Mouse (Mus musculus): ENCODE data around the gene Rnf123. TPM values are rescaled to one million over a fixed set of nuclear protein-coding genes. Genes with fewer than 3 reads are reported as not detected.
A peak's percentile ranks its signal among the peaks of the same experiment; 100 is the strongest.

The Rnf123 gene
- total RNA-seq, 2 experiments from 2014 or later = 29.7 to 75.3 TPM

DNA sequence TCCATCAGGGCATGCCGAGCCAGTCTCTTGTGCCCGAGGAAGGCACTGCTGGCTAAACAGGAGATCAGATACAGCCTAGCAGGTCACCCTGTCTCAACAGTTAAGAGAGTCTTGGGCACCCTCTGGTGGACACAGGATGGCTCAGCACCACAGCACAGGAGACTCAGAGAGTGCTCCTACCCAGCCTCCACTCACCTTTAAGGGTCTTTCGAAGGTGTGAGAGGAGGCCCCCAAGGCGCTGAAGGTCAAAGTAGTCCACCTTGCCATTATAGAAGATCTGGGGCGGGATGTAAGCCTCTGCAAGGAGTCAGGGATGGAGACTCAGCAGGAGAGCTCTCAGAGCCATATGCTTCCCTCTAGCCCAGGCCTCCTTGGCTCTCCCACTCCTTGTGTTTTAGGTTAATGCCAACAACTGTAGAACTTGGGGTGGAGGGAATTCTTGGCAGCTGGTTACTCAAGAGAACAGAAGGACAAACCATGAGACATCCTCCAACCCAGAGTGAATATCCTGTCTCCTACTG, 17.6 kb downstream of the Rnf123 start:
- peak; percentile 70 for ATAC-seq (replicated peaks; ENCODE audit: poor library complexity, severe bottlenecking)

DNA sequence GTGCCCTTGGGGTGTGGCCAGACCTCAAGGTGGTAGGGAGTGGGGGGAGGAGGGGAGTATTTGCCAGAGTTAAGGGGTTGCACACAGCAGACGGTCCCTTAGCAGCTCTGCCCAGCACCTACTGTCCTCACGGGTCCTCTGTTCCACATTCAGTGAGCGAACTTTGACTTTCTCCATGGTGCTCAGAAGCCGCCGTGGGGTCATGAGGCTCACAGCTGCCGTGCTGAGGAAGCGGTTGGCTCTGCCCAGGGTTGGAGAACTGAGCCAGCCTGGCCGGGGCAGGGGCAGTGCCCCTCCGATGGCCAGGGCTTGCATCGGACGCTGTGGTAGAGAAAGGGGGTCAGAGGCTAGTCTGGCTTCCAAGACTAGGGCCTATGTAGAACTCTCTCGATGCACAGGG, 19.8 kb downstream of the Rnf123 start:
- ATAC-seq (replicated peaks; ENCODE audit: poor library complexity, severe bottlenecking) = no peak

- ATAC-seq (replicated peaks; ENCODE audit: poor library complexity, severe bottlenecking) = no peak
These were observed 21.0 kb downstream of the Rnf123 start for GRCm38 (mm10) chr9:108062142-108062541.

DNA sequence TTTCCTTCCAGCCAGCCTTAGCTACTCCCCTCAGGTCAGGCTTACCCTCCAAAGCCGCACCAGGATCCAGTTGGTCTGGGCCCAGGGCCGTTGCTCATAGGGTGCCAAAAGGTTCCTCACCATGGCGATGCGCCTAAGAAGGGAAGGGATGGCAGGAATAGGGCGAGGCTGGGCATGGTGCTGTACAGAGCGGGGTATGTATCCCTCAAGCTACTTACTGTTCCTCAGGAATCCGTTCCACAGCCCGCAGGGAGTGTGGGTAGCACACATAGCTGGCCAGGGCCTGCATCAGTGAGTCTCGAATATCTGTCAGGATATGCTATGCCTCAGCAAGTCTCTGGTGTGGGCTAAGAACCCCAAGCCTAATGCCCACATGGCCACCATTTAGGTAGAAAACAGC, 24.9 kb downstream of the Rnf123 start:
- no peak for ATAC-seq (replicated peaks; ENCODE audit: poor library complexity, severe bottlenecking)

- ATAC-seq (replicated peaks; ENCODE audit: poor library complexity, severe bottlenecking) = no peak
These were observed 25.9 kb downstream of the Rnf123 start for GRCm38 (mm10) chr9:108057262-108057562.

DNA sequence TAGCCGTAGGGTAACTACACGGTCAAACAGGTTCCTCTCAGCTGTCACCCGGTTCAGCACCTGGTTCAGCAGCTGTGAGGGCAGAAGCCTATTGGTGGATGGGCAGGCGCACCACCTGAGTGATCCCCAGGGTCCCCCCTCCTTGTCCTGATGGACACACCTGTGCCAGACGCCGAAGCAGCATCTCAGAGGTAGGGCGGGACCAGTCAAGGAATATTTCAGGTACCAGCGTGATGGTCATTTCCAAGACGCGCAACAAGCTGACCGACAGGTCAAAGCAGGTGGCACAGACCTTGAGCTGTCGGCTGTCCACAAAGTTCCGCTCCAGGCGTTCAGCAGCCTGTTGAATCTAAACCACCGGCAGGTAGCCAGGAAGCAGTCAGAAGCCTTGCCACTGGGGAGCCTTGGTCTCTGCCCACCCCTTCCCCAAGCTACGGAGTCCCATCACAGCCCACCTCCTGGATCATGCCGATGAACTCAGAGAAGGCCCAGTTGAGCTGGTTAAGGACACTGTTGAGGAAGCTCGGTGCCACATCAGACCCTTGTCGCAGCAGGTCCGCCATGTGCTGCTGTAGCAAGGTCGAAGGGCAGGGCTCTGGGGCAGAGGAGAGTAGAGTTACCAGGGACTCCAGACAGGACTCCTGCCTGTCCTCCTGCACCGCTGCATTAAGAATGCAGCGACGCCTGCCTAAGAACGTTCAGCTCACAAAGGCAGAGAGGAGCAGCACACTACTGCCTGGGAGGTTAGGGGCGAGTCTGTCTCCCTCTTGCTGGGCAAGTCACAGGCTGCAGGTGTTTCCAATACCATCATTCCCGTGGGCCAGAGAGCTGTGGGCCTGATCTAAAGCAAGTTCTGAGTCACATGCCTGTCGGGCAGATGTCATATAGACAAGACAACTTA, 26.5 kb downstream of the Rnf123 start:
- no peak for ATAC-seq (replicated peaks; ENCODE audit: poor library complexity, severe bottlenecking)

DNA sequence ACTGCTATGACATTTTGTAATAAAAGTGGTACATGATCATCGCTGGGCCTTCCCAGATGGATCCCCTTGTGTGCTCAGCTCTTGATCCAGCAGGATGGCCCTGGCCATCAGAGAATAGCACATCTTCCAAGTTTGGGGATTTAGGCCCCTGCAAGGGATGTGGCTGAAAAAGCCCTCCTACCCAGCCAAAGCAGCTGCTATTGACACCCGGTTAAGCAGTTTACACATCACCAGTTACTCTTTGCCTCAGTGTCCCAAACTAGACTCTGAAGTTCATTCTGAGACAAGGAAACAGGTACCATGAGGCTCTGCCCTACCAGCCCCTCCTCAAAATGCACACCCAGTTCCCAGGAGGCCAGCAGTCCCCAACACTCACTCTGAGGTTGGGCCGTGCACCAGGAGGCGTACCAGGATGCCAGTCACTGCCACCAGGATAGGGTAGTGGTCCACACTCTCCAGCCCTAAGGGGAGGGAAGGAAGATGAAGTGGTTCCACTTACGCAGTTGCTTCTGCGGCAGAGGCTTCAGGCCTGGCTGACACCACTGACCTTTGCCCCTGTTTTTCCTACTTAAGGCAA, 27.4 kb downstream of the Rnf123 start:
- ATAC-seq (replicated peaks; ENCODE audit: poor library complexity, severe bottlenecking) = no peak

GRCm38 (mm10) chr9:108055061-108055460, 28.1 kb downstream of the Rnf123 start:
- ATAC-seq (replicated peaks; ENCODE audit: poor library complexity, severe bottlenecking) = peak; percentile 22; the same call in 1 of the 2 replicates

DNA sequence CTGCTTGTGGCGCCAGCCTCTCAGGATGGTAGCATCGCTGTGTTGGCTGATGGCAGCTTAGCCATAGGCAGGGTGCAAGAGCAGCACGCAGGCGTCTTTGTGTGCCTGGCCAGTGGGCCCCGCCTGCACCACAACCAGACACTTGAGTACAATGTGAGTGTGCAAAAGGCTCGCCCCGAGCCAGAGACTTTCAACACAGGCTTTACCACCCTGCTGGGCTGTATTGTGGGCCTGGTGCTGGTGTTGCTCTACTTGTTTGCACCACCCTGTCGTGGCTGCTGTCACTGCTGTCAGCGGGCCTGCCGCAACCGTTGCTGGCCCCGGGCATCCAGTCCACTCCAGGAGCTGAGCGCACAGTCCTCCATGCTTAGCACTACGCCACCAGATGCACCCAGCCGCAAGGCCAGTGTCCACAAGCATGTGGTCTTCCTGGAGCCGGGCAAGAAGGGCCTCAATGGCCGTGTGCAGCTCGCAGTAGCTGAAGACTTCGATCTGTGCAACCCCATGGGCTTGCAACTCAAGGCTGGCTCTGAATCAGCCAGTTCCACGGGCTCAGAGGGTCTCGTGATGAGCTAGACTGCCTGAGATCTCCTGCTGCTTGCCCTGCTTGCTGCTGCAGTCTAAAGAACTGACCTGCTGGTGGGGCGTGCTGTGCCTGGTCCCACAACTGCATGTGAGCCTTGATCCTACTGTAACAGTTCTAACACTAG, 28.7 kb downstream of the Rnf123 start:
- ATAC-seq (replicated peaks; ENCODE audit: poor library complexity, severe bottlenecking) = no peak

DNA sequence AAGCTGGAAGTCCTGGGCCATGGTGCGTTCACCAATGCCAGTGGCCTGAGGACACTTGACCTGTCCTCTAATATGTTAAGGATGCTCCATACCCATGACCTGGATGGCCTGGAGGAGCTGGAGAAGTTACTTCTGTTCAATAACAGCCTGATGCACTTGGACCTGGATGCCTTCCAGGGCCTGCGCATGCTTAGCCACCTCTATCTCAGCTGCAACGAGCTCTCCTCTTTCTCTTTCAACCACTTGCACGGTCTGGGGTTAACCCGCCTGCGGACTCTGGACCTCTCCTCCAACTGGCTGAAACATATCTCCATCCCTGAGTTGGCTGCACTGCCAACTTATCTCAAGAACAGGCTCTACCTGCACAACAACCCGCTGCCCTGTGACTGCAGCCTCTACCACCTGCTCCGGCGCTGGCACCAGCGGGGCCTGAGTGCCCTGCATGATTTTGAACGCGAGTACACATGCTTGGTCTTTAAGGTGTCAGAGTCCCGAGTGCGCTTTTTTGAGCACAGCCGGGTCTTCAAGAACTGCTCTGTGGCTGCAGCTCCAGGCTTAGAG, 29.4 kb downstream of the Rnf123 start:
- ATAC-seq (replicated peaks; ENCODE audit: poor library complexity, severe bottlenecking) = no peak

GRCm38 (mm10) chr9:108052885-108053664, 30.1 kb downstream of the Rnf123 start, which contains the start of gene Amigo3:
Amigo3 (plus strand) TSS chr9:108053159.
- peak; percentile 72 for ATAC-seq (replicated peaks; ENCODE audit: poor library complexity, severe bottlenecking)

DNA sequence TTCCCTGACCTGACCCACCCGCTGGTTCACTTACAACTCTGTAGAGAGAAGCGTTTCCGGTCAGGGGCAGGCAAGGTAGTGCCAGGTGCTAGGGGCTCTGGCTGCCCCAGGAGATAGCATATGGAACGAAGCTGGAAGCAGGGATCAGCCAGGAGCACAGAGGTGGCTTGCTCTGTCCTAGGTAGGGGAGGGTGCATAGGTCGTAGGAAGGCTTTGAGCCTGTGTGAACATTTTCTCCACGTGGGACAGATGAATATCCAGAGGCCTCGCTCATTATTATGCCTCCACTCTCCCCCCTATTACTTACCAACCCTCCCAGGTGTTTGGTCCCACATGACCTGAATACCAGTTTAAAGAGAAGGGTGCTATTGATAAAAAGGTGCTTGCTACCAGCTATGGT, 30.7 kb downstream of the Rnf123 start:
- ATAC-seq (replicated peaks; ENCODE audit: poor library complexity, severe bottlenecking) = no peak

DNA sequence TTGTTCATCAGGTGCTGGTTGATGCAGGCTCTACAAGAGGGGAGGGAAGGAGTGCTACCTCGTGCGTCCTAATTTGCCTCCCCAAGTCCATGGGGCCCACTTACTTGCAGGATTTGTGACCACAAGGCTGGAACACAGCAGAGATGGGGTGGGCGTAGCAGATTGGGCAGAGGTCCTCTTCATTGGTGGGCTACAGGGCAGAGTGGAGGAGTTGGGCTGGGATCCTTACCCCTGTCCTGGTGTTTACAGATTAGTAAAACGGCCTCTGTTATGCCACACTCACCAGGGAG, 31.3 kb downstream of the Rnf123 start:
- ATAC-seq (replicated peaks; ENCODE audit: poor library complexity, severe bottlenecking) = no peak

- no peak for ATAC-seq (replicated peaks; ENCODE audit: poor library complexity, severe bottlenecking)
These were observed 31.8 kb downstream of the Rnf123 start for GRCm38 (mm10) chr9:108051184-108051930.

- ATAC-seq (replicated peaks; ENCODE audit: poor library complexity, severe bottlenecking) = peak; percentile 41
These were observed 33.4 kb downstream of the Rnf123 start for GRCm38 (mm10) chr9:108049561-108050251.

DNA sequence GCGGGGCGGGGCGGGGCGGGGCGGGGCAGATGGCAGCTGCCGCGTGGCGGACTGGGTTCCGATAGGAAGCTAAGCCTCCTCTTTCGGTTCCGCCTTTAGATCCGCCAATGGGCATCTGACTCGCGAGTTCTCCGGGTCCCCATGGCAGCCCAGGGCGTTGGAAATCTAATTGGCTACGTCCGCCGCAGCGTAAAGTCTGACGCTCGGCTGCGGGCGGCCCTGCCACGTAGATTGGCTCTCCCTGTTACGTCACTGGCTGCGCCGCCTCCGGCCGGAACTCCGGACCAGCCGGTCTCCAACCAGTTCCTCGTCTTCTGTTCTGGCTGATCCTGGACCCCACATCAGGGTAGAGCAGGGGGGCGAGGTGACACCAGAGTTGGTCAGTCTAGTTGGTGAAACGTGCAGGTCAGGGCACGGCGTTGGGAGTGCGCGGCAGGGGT, 34.1 kb downstream of the Rnf123 start, which contains the start of gene Gmppb:
TSS of gene Gmppb (plus strand) at position 227 of the 440 bp plus-strand sequence.
- ATAC-seq (replicated peaks; ENCODE audit: poor library complexity, severe bottlenecking) = peak; percentile 74

DNA sequence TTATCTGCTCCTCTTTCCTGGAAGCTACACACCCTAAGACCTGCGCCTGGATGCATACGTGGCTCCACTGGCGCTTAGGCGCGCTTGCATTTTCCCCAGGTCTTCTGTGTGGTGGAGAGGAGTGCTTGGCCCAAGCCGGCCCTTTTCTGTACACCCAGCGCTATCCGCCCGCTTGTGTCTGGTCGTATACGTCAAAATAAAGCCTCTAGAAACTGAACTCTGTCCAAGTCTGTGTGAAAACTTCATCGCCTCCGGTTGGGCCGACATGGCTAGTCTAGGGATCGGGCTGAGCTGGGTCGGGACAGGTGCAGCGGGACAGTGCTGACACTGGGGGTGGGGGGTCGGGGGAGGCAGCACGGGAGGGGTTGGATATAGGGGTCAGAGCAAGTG, 34.6 kb downstream of the Rnf123 start:
- no peak for ATAC-seq (replicated peaks; ENCODE audit: poor library complexity, severe bottlenecking)

GRCm38 (mm10) chr9:108047601-108048565, 35.3 kb downstream of the Rnf123 start:
- no peak for ATAC-seq (replicated peaks; ENCODE audit: poor library complexity, severe bottlenecking)
